In genomic region chr3:52611881-52612280, GRCm38 (mm10) we compare ENCODE assay signal across 23 mouse cellular contexts.
DNase-seq lines count a peak whose midpoint lies in the region; ATAC-seq and TF ChIP-seq lines count a peak whose summit lies in the region.
"Had no signal": no experiment of that assay in that cellular context is flagged by ENCODE, and none has a peak within 500 bp of the region (broad histone marks: within the 10 kb centered on the region; RNA-seq: fewer than 3 reads in every experiment).

No protein-coding gene starts in this region.

- H3K27me3 ChIP-seq in forebrain, postnatal 0 days (ENCODE audit: insufficient read depth, low read length): no peaks in the 10 kb centered on the region
- H3K27me3 ChIP-seq in forebrain, embryonic 14.5 days (replicated peaks; ENCODE audit: control insufficient read depth, insufficient read depth, low read length): no peaks in the 10 kb centered on the region
- peaks cover 7% of the 10 kb centered on the region; the same call in 1 of the 2 replicates for H3K27me3 ChIP-seq in hindbrain, embryonic 13.5 days
- H3K27me3 ChIP-seq: forebrain, embryonic 13.5 days; hindbrain, embryonic 15.5 days had no signal

- DNase-seq in forebrain, postnatal 0 days: peak; percentile 28
- no peak for DNase-seq in forebrain, embryonic 14.5 days (ENCODE audit: low spot score)
- peak; percentile 44 for DNase-seq in heart, adult 11 months
- no peak for DNase-seq in heart, postnatal 10 days
- DNase-seq in left cerebral cortex, postnatal 25 days (ENCODE audit: low spot score in 2 of 2): peak; percentile 5 to 63
- no peak for DNase-seq in left cerebral cortex, postnatal 4 days
- peak; percentile 50 for DNase-seq in brain, adult 2 months (ENCODE audit: low read depth, low spot score)
- DNase-seq: adrenal gland, adult 2 months; adrenal gland, postnatal 14 days; cerebellum, adult 18-20 months; cerebellum, adult 9-10 months; cerebellum, postnatal 14 days; gastrocnemius, postnatal 10 days; gastrocnemius, postnatal 36 days; heart, postnatal 36 days had no signal

- no peak overlapping the region for H3K9ac ChIP-seq in forebrain, postnatal 0 days
- H3K9ac ChIP-seq in forebrain, embryonic 14.5 days (ENCODE audit: low read length): no peak overlapping the region
- no peak overlapping the region for H3K9ac ChIP-seq in hindbrain, embryonic 13.5 days
- H3K9ac ChIP-seq: forebrain, embryonic 13.5 days; hindbrain, embryonic 15.5 days had no signal

- H3K27ac ChIP-seq in forebrain, postnatal 0 days (ENCODE audit: low read depth, low read length): no peak overlapping the region
- H3K27ac ChIP-seq in forebrain, embryonic 14.5 days (ENCODE audit: low read depth, low read length): no peak overlapping the region
- no peak overlapping the region for H3K27ac ChIP-seq in hindbrain, embryonic 13.5 days
- H3K27ac ChIP-seq: forebrain, embryonic 10.5 days; forebrain, embryonic 13.5 days; hindbrain, embryonic 10.5 days; hindbrain, embryonic 15.5 days had no signal

- no peak overlapping the region for H3K4me2 ChIP-seq in forebrain, postnatal 0 days (ENCODE audit: low read depth)
- no peak overlapping the region for H3K4me2 ChIP-seq in forebrain, embryonic 14.5 days (ENCODE audit: low read length)
- H3K4me2 ChIP-seq in hindbrain, embryonic 13.5 days: no peak overlapping the region
- H3K4me2 ChIP-seq: forebrain, embryonic 13.5 days; heart, embryonic 11.5 days; hindbrain, embryonic 15.5 days had no signal

- no peak overlapping the region for H3K4me3 ChIP-seq in forebrain, postnatal 0 days (ENCODE audit: low read depth, low read length)
- no peak overlapping the region for H3K4me3 ChIP-seq in forebrain, embryonic 14.5 days (ENCODE audit: low read depth, low read length)
- H3K4me3 ChIP-seq in hindbrain, embryonic 13.5 days: no peak overlapping the region
- H3K4me3 ChIP-seq: forebrain, embryonic 10.5 days; forebrain, embryonic 13.5 days; hindbrain, embryonic 10.5 days; hindbrain, embryonic 15.5 days had no signal

- H3K36me3 ChIP-seq in forebrain, postnatal 0 days (ENCODE audit: insufficient read depth): no peaks in the 10 kb centered on the region
- no peaks in the 10 kb centered on the region for H3K36me3 ChIP-seq in forebrain, embryonic 14.5 days (ENCODE audit: control insufficient read depth, insufficient read depth, low read length)
- H3K36me3 ChIP-seq in hindbrain, embryonic 13.5 days: no peaks in the 10 kb centered on the region
- H3K36me3 ChIP-seq: forebrain, embryonic 10.5 days; hindbrain, embryonic 10.5 days; hindbrain, embryonic 15.5 days had no signal

- peak; percentile 47; the same call in 1 of the 2 replicates for ATAC-seq in forebrain, postnatal 0 days
- no peak for ATAC-seq in forebrain, embryonic 14.5 days
- ATAC-seq in hindbrain, embryonic 13.5 days (ENCODE audit: low FRiP score): no peak
- ATAC-seq: CD4-positive, CD25-positive, alpha-beta regulatory T cell, adult 4 months; forebrain, embryonic 13.5 days; intestine, postnatal 0 days had no signal

- no peaks in the 10 kb centered on the region for H3K4me1 ChIP-seq in forebrain, postnatal 0 days (ENCODE audit: insufficient read depth)
- no peaks in the 10 kb centered on the region for H3K4me1 ChIP-seq in forebrain, embryonic 14.5 days (ENCODE audit: control insufficient read depth, insufficient read depth, low read length)
- H3K4me1 ChIP-seq in hindbrain, embryonic 13.5 days (replicated peaks): peaks cover 6% of the 10 kb centered on the region; the same call in 1 of the 2 replicates
- H3K4me1 ChIP-seq: forebrain, embryonic 13.5 days; hindbrain, embryonic 10.5 days; hindbrain, embryonic 15.5 days had no signal

- WGBS in forebrain, postnatal 0 days: 68% methylated on average over 8 of the region's 8 CpGs
- 80% methylated on average over 8 of the region's 8 CpGs for WGBS in forebrain, embryonic 14.5 days
- WGBS in hindbrain, embryonic 13.5 days: 94% methylated on average over 8 of the region's 8 CpGs

- no peaks in the 10 kb centered on the region for H3K9me3 ChIP-seq in forebrain, postnatal 0 days (ENCODE audit: low read length)
- H3K9me3 ChIP-seq in forebrain, embryonic 14.5 days (replicated peaks; ENCODE audit: control insufficient read depth, low read length): no peaks in the 10 kb centered on the region
- H3K9me3 ChIP-seq in hindbrain, embryonic 13.5 days: no peaks in the 10 kb centered on the region
- H3K9me3 ChIP-seq: forebrain, embryonic 10.5 days; forebrain, embryonic 13.5 days; hindbrain, embryonic 10.5 days; hindbrain, embryonic 15.5 days had no signal

- no peak for TF ChIP-seq CTCF in forebrain, postnatal 0 days (IDR thresholded peaks at IDR 0.05; ENCODE audit: low read depth)

- intact Hi-C loops in heart, postnatal 10 days (cut with DNase I): no loop called here
- intact Hi-C loops in left cerebral cortex, postnatal 25 days (cut with DNase I): no loop called here
- intact Hi-C loops in left cerebral cortex, postnatal 4 days (cut with DNase I): loop anchor here (10.0 kb wide), 1 partner anchor 347 kb away; the partner anchor contains the start of gene Foxo1

Comparison
In these comparisons a context has a peak if more than half of its experiments do, and no peak if none do; other contexts are left out.
1. DNase-seq: peak in forebrain, postnatal 0 days (single experiment), heart, adult 11 months (single experiment), left cerebral cortex, postnatal 25 days (2 of 2) and brain, adult 2 months (single experiment); none in forebrain, embryonic 14.5 days (single experiment), heart, postnatal 10 days (0 of 2) and left cerebral cortex, postnatal 4 days (single experiment).